Mouse (Mus musculus) neural tube, embryonic 11.5 days (tissue): ENCODE data around the gene Paip2b. TPM values are rescaled to one million over a fixed set of nuclear protein-coding genes. Genes with fewer than 3 reads are reported as not detected.
A peak's percentile ranks its signal among the peaks of the same experiment; 100 is the strongest.

Experiments
- ATAC-seq: fragments of 200-750 bp; cut with Nextera tagmentation; 2 replicates; pipeline ENCODE4 v1.8.0; 2017; ENCODE audit warnings: moderate number of reproducible peaks, mild to moderate bottlenecking, moderate TSS enrichment, moderate library complexity; ENCODE audit not compliant: insufficient read depth, low FRiP score, low TSS enrichment
- DNase-seq: peaks from one replicate; pipeline ENCODE4 v3.0.0-alpha.2; 2015; ENCODE audit warnings: low spot score
- H3K27ac ChIP-seq: fragments of 300-500 bp; sonication (generic); 2 replicates; pipeline ENCODE4 v1.5.1; 2014; ENCODE audit warnings: low read depth, mild to moderate bottlenecking, low read length
- H3K27me3 ChIP-seq: fragments of 300-500 bp; sonication (generic); 2 replicates; pipeline ENCODE4 v1.6.1; 2014; ENCODE audit warnings: mild to moderate bottlenecking, low read length, mixed read lengths; ENCODE audit not compliant: control insufficient read depth, insufficient read depth
- H3K36me3 ChIP-seq: fragments of 300-500 bp; sonication (generic); 2 replicates; pipeline ENCODE4 v1.6.1; 2014; ENCODE audit warnings: mild to moderate bottlenecking, low read length, moderate library complexity, mixed read lengths; ENCODE audit not compliant: control insufficient read depth, insufficient read depth
- H3K4me1 ChIP-seq: fragments of 300-500 bp; sonication (generic); 2 replicates; pipeline ENCODE4 v1.6.1; 2014; ENCODE audit warnings: low read length, mixed read lengths; ENCODE audit not compliant: control insufficient read depth, insufficient read depth
- H3K4me2 ChIP-seq: fragments of 300-500 bp; sonication (generic); 2 replicates; pipeline ENCODE4 v1.6.1; 2014; ENCODE audit warnings: low read depth, mild to moderate bottlenecking, moderate library complexity
- H3K4me3 ChIP-seq: fragments of 300-500 bp; sonication (generic); 2 replicates; pipeline ENCODE4 v1.5.1; 2014; ENCODE audit warnings: low read depth, low read length
- H3K9ac ChIP-seq: fragments of 300-500 bp; sonication (generic); 2 replicates; pipeline ENCODE4 v1.6.1; 2014; ENCODE audit warnings: mild to moderate bottlenecking, low read length
- H3K9me3 ChIP-seq: fragments of 300-500 bp; sonication (generic); 2 replicates; pipeline ENCODE4 v1.6.1; 2016; ENCODE audit warnings: low read length; ENCODE audit not compliant: control insufficient read depth
- whole genome bisulfite sequencing: fragments of 180-500 bp; shearing (Covaris S2); extraction: QIAGEN DNeasy Blood & Tissue Kit; methylation state at CpG from one replicate; pipeline ENCODE4 v1.1.7; 2014; 5-methylcytosine and 5-hydroxymethylcytosine counted together
- polyA plus RNA-seq: library from polyadenylated mRNA; unstranded; fragments of >200 nt; fragmentation: Nextera tagmentation; extraction: Ambion mirVana; gene quantifications from 2 replicates; pipeline ENCODE4 v1.2.1, GENCODE M21; 2014

Paip2b gene
- polyA plus RNA-seq, 1 experiment from 2014 or later, result 19.1 TPM

DNA sequence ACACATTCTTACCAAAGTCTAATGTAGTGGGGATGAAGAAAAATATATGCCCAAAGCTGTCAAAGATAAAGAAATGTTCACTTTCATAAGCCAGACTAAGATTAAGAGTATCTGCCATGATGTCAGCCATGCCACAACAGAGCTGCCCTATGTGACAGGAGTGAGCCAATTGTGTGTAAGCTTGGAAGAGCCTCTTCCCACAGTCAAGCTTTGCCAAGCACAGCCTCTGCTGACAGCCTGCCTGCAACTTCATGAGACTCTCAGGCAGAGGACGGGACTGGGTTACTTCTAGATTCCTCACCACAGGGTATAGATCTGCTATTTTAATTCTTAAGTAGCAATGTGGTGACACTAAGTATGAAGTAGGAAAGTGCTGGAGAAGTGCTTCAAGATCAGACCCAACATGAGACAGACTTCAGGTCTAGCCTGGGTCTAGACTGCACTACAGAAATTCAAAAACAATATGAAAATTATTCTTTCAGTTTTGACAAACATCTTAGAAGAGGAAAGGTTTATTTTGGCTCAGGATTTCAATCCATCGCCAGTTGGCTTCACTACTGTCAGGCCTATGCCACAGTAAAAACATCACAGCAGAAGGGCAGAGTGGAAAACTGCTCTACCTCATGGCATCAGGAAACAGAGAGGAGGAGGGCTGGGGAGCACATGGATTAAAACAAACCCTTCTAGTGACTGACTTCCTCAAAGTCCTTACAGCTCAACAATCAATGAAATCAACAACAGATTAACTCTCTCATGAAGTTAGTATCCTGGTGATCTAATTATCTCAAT is 10.6 kb downstream of the Paip2b start:
- H3K9ac ChIP-seq, result no peak overlapping the region
- H3K27ac ChIP-seq, result no peak overlapping the region
- no peaks in the 10 kb centered on the region for H3K27me3 ChIP-seq
- H3K4me3 ChIP-seq, result no peak overlapping the region
- peaks cover 5% of the 10 kb centered on the region; the same call in 1 of the 2 replicates for H3K9me3 ChIP-seq
- no peak overlapping the region for H3K4me2 ChIP-seq
- WGBS, result 80% methylated on average over 2 of the region's 2 CpGs
- no peaks in the 10 kb centered on the region for H3K36me3 ChIP-seq
- ATAC-seq (no peak), DNase-seq (no peak)
- no peaks in the 10 kb centered on the region for H3K4me1 ChIP-seq

DNA sequence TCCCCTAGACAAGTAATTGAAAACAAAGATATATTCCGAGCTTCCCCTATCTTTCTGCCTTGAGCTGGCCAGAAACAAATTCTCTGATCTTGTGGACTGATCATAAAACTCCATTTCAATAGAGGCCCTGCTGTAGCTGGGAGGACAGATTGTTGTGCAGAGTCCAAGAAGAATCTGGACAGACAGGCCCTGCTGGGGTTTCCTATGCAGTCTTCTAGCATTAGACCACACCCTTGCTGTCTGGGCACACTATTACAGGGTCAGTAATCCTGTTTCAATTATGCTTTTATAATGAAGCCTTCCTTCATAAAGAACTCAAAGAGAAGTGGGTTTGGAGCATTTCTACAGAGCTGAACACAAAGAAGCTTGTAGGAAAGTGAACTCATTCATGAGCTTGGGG is 12.5 kb downstream of the Paip2b start:
- Histone ChIP-seq H3K4me2 (no peak overlapping the region), H3K27ac (no peak overlapping the region), H3K36me3 (no peaks in the 10 kb centered on the region), H3K27me3 (no peaks in the 10 kb centered on the region), H3K4me1 (no peaks in the 10 kb centered on the region), H3K9ac (no peak overlapping the region), H3K4me3 (no peak overlapping the region), H3K9me3 (peaks cover 5% of the 10 kb centered on the region; the same call in 1 of the 2 replicates)
- no peak for DNase-seq
- 97% methylated on average over 1 of the region's 1 CpGs for WGBS
- ATAC-seq, result no peak

DNA sequence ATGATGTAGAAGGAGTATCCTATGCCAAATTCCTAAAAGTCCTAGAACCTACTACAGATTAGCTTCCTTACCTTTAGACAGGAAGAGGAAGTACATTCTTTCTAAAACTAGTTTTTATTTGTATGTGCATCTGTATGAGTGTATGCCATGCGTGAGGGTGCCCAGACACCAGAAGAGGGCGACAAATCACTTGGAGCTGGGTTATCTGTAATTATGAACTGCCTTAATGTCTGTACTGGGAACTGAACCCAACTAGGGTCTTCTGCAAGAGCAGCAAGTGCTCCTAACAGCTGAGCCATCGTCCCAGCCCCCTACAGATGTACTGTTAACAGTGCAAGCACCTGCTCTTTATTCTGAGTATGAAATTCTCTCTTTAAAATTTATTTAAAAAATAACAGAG is 15.7 kb downstream of the Paip2b start:
- Histone ChIP-seq H3K36me3 (no peaks in the 10 kb centered on the region; the same call in 1 of the 2 replicates), H3K4me3 (no peak overlapping the region), H3K27me3 (no peaks in the 10 kb centered on the region), H3K9me3 (peaks cover 5% of the 10 kb centered on the region; the same call in 1 of the 2 replicates), H3K27ac (no peak overlapping the region), H3K9ac (no peak overlapping the region), H3K4me2 (no peak overlapping the region), H3K4me1 (no peaks in the 10 kb centered on the region)
- ATAC-seq (no peak), DNase-seq (no peak)
- WGBS, result 93% methylated on average over 3 of the region's 3 CpGs

DNA sequence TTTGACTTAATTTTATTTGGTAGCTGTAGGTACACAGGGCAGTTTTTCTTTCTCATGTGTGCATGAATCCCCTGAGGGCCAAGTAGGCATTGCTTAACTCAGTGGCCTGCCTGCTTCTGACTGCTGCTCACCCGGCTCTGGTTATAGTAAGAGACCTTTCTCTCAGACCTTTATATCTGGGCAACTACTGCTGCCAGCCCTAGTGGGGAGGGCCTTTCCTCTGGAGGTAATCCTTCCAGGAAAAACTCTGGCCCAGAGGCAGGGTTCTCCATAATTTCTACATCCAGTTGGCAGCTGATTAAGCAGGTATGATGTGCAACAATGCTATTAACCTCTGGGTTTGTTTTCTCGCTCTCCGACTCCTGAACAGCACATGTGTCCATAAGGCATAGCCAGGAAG is 28.7 kb downstream of the Paip2b start:
- 90% methylated on average over 3 of the region's 3 CpGs for WGBS
- ATAC-seq, result no peak
- DNase-seq, result no peak
- H3K27ac ChIP-seq, result no peak overlapping the region
- H3K36me3 ChIP-seq, result peaks cover 8% of the 10 kb centered on the region
- no peaks in the 10 kb centered on the region for H3K27me3 ChIP-seq
- no peak overlapping the region for H3K9ac ChIP-seq
- H3K4me3 ChIP-seq, result no peak overlapping the region
- H3K4me2 ChIP-seq, result no peak overlapping the region
- H3K9me3 ChIP-seq, result no peaks in the 10 kb centered on the region
- H3K4me1 ChIP-seq, result no peaks in the 10 kb centered on the region

DNA sequence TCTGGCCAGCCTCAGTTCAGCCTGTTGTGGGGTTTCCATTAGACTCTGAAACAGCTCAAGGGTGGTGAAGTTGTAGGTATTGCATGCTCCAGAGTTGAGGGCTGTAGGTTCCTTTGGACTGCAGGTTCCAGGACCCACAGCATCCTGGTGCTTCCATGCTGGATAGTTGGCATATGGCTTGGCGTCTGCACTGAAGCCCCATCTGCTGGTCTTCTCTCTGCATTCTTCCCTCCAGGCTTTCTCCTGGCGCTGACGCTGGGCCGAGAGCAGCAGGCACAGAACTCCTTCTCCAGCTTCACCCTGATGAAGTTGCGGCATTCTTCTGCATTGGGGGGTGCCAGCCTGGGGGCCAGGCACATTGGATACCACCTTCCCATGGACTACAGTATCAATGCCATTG is 29.5 kb downstream of the Paip2b start:
- H3K4me2 ChIP-seq, result no peak overlapping the region
- no peak overlapping the region for H3K27ac ChIP-seq
- no peak for ATAC-seq
- H3K9me3 ChIP-seq, result no peaks in the 10 kb centered on the region
- H3K27me3 ChIP-seq, result no peaks in the 10 kb centered on the region
- peaks cover 8% of the 10 kb centered on the region for H3K36me3 ChIP-seq
- no peak overlapping the region for H3K4me3 ChIP-seq
- DNase-seq, result no peak
- WGBS, result 90% methylated on average over 5 of the region's 5 CpGs
- H3K9ac ChIP-seq, result no peak overlapping the region
- no peaks in the 10 kb centered on the region for H3K4me1 ChIP-seq

DNA sequence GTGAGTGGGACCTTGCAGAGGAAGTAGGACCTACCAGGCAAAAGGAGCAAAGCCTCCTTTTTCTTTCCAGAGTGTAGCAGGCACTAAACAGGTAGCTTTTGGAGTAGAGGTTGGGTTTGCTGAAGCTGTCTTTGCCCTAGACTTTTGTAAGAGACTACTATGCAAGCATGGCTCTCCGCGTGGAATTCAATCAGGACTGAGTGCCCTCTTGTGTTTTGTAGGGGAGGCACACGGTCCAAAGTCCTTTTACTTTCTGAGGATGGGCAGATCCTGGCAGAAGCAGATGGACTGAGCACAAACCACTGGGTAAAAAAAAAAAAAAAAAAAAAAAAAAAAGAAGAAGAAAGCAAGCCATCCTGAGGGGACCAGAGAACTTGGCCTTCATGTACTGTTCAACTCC is 34.9 kb downstream of the Paip2b start:
- Histone ChIP-seq H3K36me3 (peaks cover 3% of the 10 kb centered on the region; the same call in 1 of the 2 replicates), H3K4me2 (no peak overlapping the region), H3K27me3 (no peaks in the 10 kb centered on the region), H3K4me3 (no peak overlapping the region), H3K9me3 (no peaks in the 10 kb centered on the region), H3K9ac (no peak overlapping the region), H3K27ac (no peak overlapping the region), H3K4me1 (0 out of 2 replicates have a peak, but pooled peaks cover 7% of the 10 kb centered on the region)
- DNase-seq, result no peak
- WGBS, result 64% methylated on average over 3 of the region's 3 CpGs
- ATAC-seq, result no peak

DNA sequence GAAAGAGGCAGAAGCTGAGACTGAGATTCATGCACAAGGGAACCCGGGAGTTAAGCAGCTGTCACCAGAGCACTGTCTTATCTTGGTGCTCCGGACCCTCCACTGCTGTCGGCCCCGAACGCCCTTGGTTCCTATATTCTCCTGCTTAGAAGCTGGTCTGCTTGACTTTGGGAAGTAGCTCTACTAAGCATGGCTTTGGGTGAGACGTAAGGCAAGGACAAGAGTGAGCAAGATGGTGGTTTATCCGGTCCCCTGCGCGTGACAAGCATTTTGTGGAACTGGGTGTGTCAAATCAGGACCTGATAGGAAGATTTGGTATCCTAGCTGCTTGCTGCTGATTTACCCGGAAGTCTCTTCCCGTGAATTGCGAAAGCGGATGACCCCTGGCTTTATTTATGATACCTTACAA is 36.0 kb downstream of the Paip2b start:
- peak overlapping the region; percentile 62 for H3K4me3 ChIP-seq
- no peak; the same call in 1 of the 2 replicates for ATAC-seq
- H3K9me3 ChIP-seq, result no peaks in the 10 kb centered on the region
- WGBS, result 17% methylated on average over 13 of the region's 13 CpGs
- 0 out of 2 replicates have a peak, but pooled peaks cover 7% of the 10 kb centered on the region for H3K4me1 ChIP-seq
- H3K4me2 ChIP-seq, result peak overlapping the region; percentile 91
- H3K9ac ChIP-seq, result peak overlapping the region; percentile 81
- no peak for DNase-seq
- no peaks in the 10 kb centered on the region for H3K27me3 ChIP-seq
- H3K36me3 ChIP-seq, result no peaks in the 10 kb centered on the region
- peak overlapping the region; percentile 89 for H3K27ac ChIP-seq

DNA sequence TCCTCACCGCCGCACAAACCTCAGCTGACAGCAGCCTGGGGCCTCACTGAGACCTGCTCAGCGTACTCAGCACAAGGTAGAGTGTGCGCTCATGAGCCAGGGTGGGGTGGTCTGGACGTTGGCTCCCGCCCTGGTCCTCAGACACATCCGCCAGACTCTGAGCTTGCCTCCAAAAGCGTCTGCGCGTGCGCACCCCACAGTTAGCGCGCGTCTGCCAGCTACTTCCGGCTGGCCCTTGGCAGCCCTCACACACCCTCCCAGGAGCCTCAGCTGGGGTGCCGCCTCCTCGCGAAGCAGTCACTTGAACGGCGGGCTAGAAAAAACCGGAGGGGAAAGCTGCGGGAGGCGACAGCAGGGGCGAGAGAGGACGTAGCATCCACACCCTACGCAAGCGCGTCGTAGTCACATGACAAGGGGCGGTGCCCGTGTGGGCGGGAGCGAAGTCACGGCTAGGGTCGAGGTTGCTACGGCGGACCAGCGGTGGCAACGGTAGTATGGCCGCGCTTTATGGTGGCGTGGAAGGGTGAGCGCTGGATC is 36.7 kb downstream of the Paip2b start, which contains the start of gene Nagk:
Gene Nagk, plus strand, starts transcription at position 223 of the 537 bp plus-strand sequence.
- Histone ChIP-seq H3K27ac (peak within 1 kb of the TSS; percentile 89), H3K4me1 (0 out of 2 replicates have a peak, but pooled peaks cover 7% of the 10 kb centered on the region), H3K9ac (peak within 1 kb of the TSS; percentile 81), H3K36me3 (no peaks in the 10 kb centered on the region), H3K9me3 (no peaks in the 10 kb centered on the region), H3K4me2 (peak within 1 kb of the TSS; percentile 91), H3K4me3 (peak within 1 kb of the TSS; percentile 62), H3K27me3 (no peaks in the 10 kb centered on the region)
- DNase-seq, result peak; percentile 92
- WGBS, result under 1% methylated on average over 43 of the region's 43 CpGs
- peak; percentile 97 for ATAC-seq
